ENCODE assay signal across 18 mouse cellular contexts in the genomic region with DNA sequence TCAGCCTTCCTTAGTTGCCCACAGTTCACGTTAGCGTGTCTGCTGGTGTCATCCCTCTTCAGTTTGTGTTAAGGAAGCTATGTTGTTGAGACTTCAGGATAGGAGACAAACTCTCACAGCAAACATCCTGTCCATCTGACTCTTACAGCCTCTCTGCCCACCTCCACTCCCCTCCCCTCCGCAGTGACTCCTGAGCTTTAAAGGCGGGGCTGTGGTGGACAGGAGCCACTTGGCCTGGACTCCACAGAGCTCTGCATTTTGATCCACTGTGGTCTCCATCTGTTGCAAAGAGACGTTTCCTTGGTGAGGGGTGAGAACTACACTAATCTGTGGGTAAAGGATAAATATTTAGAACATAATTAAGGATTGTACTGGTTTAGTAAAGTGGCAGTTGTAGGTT. TPM values are rescaled to one million over a fixed set of nuclear protein-coding genes. Genes with fewer than 3 reads are reported as not detected.
DNase-seq lines count a peak whose midpoint lies in the region; ATAC-seq and TF ChIP-seq lines count a peak whose summit lies in the region.
"Had no signal": no experiment of that assay in that cellular context is flagged by ENCODE, and none has a peak within 500 bp of the region (broad histone marks: within the 10 kb centered on the region; RNA-seq: fewer than 3 reads in every experiment).

No protein-coding gene starts in this region.

- H3K4me1 ChIP-seq in hindbrain, embryonic 14.5 days (replicated peaks; ENCODE audit: control insufficient read depth, insufficient read depth, low read length) = peaks cover 8% of the 10 kb centered on the region; the same call in 1 of the 2 replicates
- H3K4me1 ChIP-seq in hindbrain, embryonic 12.5 days = peaks cover 11% of the 10 kb centered on the region
- H3K4me1 ChIP-seq in lung, postnatal 0 days (ENCODE audit: insufficient read depth, low read depth, low read length) = peaks cover 4% of the 10 kb centered on the region; the same call in 1 of the 2 replicates

- H3K27ac ChIP-seq in hindbrain, embryonic 14.5 days = peak overlapping the region; percentile 5; the same call in 1 of the 2 replicates
- H3K27ac ChIP-seq in hindbrain, embryonic 12.5 days = no peak overlapping the region
- H3K27ac ChIP-seq in lung, postnatal 0 days (ENCODE audit: low read length) = no peak overlapping the region
- H3K27ac ChIP-seq: embryonic facial prominence, embryonic 12.5 days; heart, embryonic 15.5 days; hindbrain, embryonic 15.5 days; limb, embryonic 10.5 days; lung, embryonic 15.5 days; neural tube, embryonic 12.5 days; stomach, embryonic 15.5 days had no signal

- no peak for TF ChIP-seq CTCF in lung, postnatal 0 days (IDR thresholded peaks at IDR 0.05)

- DNase-seq in hindbrain, embryonic 14.5 days (ENCODE audit: low spot score) = no peak
- DNase-seq in lung, postnatal 0 days (ENCODE audit: low spot score) = peak; percentile 13
- DNase-seq in lung, postnatal 25 days (ENCODE audit: low spot score) = no peak
- peak; percentile 73 for DNase-seq in cerebellum, adult 9-10 months
- DNase-seq in embryo, embryonic 11 days = no peak
- no peak for DNase-seq in testis, postnatal 14 days (ENCODE audit: low spot score)
- DNase-seq: kidney, adult 2 months; spleen, adult 18-20 months had no signal

- no peak overlapping the region for H3K4me3 ChIP-seq in hindbrain, embryonic 14.5 days (replicated peaks; ENCODE audit: low read length)
- no peak overlapping the region for H3K4me3 ChIP-seq in hindbrain, embryonic 12.5 days
- no peak overlapping the region for H3K4me3 ChIP-seq in lung, postnatal 0 days (ENCODE audit: low read depth, low read length)
- H3K4me3 ChIP-seq: embryonic facial prominence, embryonic 12.5 days; heart, embryonic 15.5 days; hindbrain, embryonic 15.5 days; limb, embryonic 10.5 days; lung, embryonic 15.5 days; neural tube, embryonic 12.5 days; stomach, embryonic 15.5 days had no signal

- no peak for ATAC-seq in hindbrain, embryonic 14.5 days (ENCODE audit: low FRiP score)
- ATAC-seq in hindbrain, embryonic 12.5 days (ENCODE audit: low FRiP score) = no peak
- ATAC-seq in lung, postnatal 0 days = peak; percentile 25; the same call in 1 of the 2 replicates
- ATAC-seq: forebrain, embryonic 16.5 days had no signal

- H3K4me2 ChIP-seq in hindbrain, embryonic 14.5 days (replicated peaks) = no peak overlapping the region
- no peak overlapping the region for H3K4me2 ChIP-seq in hindbrain, embryonic 12.5 days (replicated peaks)
- no peak overlapping the region for H3K4me2 ChIP-seq in lung, postnatal 0 days (replicated peaks; ENCODE audit: low read depth, low read length)
- H3K4me2 ChIP-seq: embryonic facial prominence, embryonic 12.5 days; heart, embryonic 15.5 days; hindbrain, embryonic 15.5 days; liver, embryonic 11.5 days; lung, embryonic 15.5 days; neural tube, embryonic 12.5 days; stomach, embryonic 15.5 days had no signal

- no peaks in the 10 kb centered on the region for H3K27me3 ChIP-seq in hindbrain, embryonic 14.5 days (ENCODE audit: control insufficient read depth, insufficient read depth, low read length)
- H3K27me3 ChIP-seq in hindbrain, embryonic 12.5 days = no peaks in the 10 kb centered on the region
- no peaks in the 10 kb centered on the region for H3K27me3 ChIP-seq in lung, postnatal 0 days (replicated peaks; ENCODE audit: insufficient read depth, low read length)
- H3K27me3 ChIP-seq: embryonic facial prominence, embryonic 12.5 days; heart, embryonic 15.5 days; hindbrain, embryonic 15.5 days; lung, embryonic 15.5 days; neural tube, embryonic 12.5 days; stomach, embryonic 15.5 days had no signal

- peaks cover 30% of the 10 kb centered on the region for H3K36me3 ChIP-seq in hindbrain, embryonic 14.5 days (replicated peaks; ENCODE audit: control insufficient read depth, insufficient read depth)
- H3K36me3 ChIP-seq in hindbrain, embryonic 12.5 days = peaks cover 32% of the 10 kb centered on the region
- no peaks in the 10 kb centered on the region for H3K36me3 ChIP-seq in lung, postnatal 0 days (ENCODE audit: insufficient read depth, low read length)
- H3K36me3 ChIP-seq: stomach, embryonic 15.5 days had no signal

- WGBS in hindbrain, embryonic 14.5 days = 83% methylated on average over 5 of the region's 5 CpGs
- WGBS in hindbrain, embryonic 12.5 days = 81% methylated on average over 5 of the region's 5 CpGs
- WGBS in lung, postnatal 0 days = 28% methylated on average over 5 of the region's 5 CpGs

- H3K9me3 ChIP-seq in hindbrain, embryonic 14.5 days (ENCODE audit: control insufficient read depth, low read length) = no peaks in the 10 kb centered on the region
- no peaks in the 10 kb centered on the region for H3K9me3 ChIP-seq in hindbrain, embryonic 12.5 days (replicated peaks)
- H3K9me3 ChIP-seq in lung, postnatal 0 days (ENCODE audit: low read length) = no peaks in the 10 kb centered on the region
- H3K9me3 ChIP-seq: embryonic facial prominence, embryonic 12.5 days; heart, embryonic 15.5 days; hindbrain, embryonic 15.5 days; limb, embryonic 10.5 days; lung, embryonic 15.5 days; neural tube, embryonic 12.5 days; stomach, embryonic 15.5 days had no signal

- TF ChIP-seq EP300 in lung, postnatal 0 days (IDR thresholded peaks at IDR 0.05) = no peak

- H3K9ac ChIP-seq in hindbrain, embryonic 14.5 days = no peak overlapping the region
- no peak overlapping the region for H3K9ac ChIP-seq in hindbrain, embryonic 12.5 days
- H3K9ac ChIP-seq in lung, postnatal 0 days (replicated peaks; ENCODE audit: low read depth) = no peak overlapping the region
- H3K9ac ChIP-seq: embryonic facial prominence, embryonic 12.5 days; heart, embryonic 15.5 days; hindbrain, embryonic 15.5 days; lung, embryonic 15.5 days; neural tube, embryonic 12.5 days; stomach, embryonic 15.5 days had no signal

RNA-seq across cellular contexts. Expression of a gene that starts 14.5 kb away (rescaled TPM):
- polyA plus RNA-seq in hindbrain, embryonic 14.5 days (2014; fragmentation: Nextera tagmentation; extraction: Ambion mirVana) = 188 and 194 TPM in 2 replicates
- polyA plus RNA-seq in hindbrain, embryonic 12.5 days (2016; fragmentation: Nextera tagmentation; extraction: Ambion mirVana) = 139 and 140 TPM in 2 replicates
- polyA plus RNA-seq in lung, postnatal 0 days (2015; fragmentation: Nextera tagmentation; extraction: Ambion mirVana) = 35.6 and 36.7 TPM in 2 replicates

Comparison
In these comparisons a context has a peak if more than half of its experiments do, and no peak if none do; other contexts are left out.
1. DNase-seq: peak in lung, postnatal 0 days (single experiment) and cerebellum, adult 9-10 months (single experiment); none in hindbrain, embryonic 14.5 days (single experiment), lung, postnatal 25 days (single experiment), embryo, embryonic 11 days (single experiment) and testis, postnatal 14 days (single experiment).